Mouse (Mus musculus): ENCODE data around the gene Otx2.

Otx2 gene

DNA sequence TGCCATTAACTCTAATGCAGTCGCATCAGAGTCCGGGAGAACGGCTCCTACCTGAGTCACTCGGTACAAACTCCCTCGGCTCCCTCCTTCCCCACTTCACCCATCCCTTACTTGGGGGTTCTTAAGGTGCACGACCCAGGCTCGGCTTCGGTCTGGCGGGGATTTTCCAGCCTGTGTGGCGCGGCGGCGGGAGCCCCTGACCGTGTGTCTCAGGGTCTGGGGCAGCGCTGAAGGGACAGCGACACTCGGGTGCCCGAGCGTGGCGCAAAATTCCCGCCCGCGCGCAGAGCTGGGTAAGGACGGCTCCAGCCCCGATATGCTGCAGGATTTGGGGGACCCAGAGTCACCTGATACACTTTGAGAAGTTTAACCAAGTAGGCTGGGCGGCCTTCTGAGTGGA is at the start of gene Otx2:
Gene Otx2 (minus strand): TSS at position 279 of the 400 bp plus-strand sequence.
- DNase-seq, result peak; percentile 32

DNA sequence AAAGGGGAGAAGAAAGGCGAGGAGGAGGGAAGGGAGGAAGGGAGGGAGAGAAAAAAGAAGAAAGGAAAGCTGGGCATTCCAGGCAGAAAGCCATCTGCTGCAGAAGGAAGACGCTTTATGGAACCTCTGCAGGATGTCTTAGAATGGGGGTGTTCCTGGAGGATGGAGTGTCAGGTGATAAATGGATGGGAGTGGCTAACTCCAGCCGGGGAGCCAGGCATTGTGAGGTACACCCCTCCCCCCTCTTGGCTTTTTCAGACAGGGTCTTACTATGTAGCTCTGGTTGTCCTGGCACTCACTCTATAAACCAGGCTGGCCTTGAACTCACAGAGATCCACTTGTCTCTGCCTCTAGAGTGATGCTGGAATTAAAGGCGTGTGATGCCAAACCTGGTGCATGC is 49.1 kb upstream of the Otx2 start:
- DNase-seq, result no peak

DNA sequence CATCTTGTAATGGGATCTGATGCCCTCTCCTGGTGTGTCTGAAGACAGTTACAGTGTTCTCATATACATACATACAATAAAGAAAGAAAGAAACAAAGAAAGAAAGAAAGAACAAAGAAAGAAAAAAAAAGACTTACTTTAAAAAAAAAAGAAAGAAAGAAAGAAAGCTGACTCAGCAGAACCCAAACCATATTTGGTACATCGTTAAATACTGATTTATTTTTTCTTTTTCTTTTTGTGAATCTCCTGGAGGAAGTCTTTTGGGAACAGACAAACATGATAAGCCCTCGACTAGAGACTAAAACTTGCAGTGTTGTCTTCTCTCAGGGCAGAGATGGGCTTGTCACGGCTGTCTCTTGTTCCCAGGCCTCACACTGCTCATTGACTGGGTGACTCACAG is 45.7 kb upstream of the Otx2 start:
- DNase-seq, result no peak

DNA sequence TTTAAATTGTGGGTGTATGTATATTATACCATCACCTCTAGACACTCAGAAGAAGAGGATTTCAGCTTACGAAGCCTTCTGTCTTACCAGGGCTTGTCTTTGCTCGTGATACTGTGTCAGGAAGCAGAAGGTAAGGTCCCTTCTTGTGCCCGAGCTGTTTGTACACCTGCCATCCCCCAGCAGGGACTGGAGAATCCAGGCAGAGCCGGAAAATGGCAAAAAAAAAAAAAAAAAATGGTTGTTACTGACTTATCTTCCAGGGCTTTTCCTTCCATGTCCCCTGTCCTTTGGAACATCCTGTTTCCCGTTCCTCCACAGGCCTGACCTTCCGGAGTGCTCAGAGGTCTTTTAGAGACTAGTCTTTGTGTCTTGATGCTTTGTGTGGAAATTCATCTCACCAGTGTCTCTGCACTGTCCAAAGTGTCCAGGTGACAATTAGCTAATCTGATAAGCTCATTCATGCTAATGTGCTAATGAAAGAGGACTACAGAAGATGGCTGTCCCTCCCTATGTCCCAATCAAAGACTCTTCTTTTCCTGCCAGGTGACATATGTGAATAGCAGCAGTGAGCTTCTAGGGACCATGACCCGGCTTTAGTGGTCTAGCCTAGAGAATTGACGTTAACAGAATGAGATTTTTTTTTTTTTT is 44.1 kb upstream of the Otx2 start:
- DNase-seq, result no peak

DNA sequence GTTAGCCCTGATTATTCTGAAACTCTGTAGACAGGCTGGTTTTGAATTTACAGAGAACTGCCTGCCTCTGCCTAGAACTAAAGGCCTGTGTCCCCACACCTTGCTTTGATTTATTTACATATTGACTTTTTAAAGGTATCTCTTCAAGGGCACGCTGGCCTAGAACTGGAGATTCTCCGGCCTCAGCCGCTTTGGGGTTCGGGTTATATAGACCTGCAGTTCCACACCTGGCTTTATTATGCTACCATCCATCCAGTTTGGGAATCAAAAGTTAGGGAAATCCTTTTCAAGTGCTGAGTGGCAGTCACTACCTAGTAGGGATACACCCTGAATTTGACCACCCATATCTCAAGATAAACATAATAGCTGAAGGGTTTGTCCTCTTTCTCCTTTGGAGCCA is 42.8 kb upstream of the Otx2 start:
- no peak for DNase-seq

DNA sequence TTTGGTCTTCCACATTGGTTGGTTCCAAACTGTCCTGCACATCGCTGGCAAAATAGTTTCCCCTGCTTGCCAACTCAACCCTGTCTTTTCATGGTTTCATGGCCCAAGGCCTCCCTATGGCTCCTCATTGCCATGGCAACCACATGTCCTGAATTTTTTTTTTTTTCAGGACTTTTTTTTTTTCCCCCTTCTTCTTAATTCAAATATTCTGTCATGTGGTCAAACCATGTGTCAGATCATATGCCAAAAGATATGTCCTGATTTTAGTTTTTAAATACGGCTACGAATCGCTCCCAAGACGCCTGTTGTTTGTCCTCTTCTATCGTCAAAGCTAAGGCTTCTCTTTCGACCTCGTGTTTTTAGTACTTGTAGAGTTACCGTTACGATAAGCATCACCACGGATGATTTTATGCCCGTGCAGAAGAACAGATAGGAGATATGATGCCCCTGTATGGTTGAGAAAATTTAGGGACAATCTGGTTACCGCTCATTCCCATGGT is 37.3 kb upstream of the Otx2 start:
- peak; percentile 49 for DNase-seq

DNA sequence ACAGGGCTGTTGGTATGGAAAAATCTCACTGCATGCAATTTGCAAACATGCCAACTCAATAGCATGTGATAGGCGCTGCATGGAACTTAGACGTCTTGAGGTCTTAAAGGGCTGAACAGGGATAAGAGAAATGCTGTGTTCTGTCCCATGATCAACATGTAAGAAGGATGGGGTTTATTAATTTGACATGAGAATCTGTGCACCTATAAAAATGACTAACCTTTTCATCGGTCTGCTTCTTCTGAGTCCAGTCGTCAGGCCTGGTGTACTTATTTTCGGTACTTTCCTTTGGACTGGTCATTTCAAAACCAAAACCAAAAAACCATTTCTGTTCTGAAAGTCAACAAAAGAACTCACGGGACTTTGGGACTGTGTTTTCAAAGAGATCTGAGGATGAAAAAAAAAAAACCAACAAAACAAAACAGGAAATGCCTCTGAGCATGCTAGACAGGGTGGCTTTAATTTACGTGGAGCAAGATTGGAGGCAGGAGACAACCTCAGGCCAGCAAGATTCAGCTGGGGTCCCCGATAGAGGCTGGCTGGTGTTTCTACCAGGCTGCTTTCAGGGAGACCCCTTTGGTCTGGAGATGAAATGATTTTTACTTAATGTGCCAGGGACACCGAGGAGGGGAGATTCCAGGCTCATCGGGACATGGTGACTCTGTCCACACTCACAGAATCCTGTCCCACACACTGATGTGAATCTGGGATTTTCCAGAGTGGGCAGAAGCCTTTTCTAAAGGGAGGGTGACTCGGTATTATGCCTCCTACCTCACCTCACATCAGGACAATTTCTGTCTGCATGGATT is 36.6 kb upstream of the Otx2 start:
- DNase-seq, result peak; percentile 14

DNA sequence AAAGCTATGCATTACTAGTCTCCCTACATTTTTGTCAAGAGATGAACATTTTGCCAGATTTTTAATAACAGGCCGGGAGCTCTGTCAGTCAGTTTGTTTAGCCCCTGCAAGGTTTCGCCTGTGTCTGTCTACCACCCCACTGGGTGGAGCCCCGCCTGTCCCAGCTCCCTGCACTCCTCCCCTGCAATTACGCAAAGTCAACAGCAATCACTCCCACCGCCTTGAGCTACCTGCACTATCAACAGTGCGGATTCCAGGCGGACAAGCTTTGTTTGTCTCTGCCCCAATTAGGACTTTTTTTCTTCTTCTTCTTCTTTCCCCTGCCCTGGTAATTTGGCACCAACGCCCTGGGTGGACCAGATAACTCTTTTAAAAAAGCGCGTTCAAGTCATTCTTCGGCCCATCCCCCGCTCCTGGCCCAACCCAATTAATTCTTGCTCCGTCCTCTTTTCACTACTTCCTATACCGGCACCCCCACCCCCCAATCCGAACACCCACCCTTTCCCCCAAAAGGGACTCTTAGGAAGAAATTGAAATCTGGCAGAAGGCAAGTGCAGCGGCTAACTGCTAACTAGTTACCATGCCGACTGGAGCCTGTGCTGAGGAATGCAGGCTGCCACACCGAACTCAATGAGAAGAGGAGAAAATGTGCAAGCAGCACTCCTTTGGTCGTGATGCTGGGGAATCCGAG is 35.9 kb upstream of the Otx2 start:
- DNase-seq, result peak; percentile 80

DNA sequence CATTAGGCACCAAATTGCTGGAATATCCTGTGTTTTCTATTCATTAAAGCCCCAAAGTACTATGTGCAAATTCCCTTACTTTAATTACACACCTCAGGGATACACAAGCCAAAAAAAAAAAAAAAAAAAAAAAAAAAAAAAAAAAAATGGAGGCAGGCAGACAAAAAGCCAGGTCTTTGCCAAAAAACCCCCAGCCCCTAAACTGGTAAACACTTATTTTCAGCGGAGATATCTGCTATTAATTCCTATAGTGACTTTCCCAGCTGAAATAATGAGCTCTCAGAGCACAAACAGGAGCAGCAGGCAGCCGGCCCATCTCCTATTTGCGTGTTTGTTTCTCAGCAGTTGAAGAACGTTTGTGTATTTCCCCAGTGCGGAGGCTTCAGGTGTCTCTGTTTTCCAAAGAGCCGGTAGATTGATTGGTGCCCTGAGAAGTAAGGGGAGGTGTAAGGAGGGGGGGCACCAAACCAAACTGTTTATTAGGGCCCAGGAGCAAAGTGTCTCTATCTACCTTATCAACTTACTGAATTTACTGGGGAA is 34.3 kb upstream of the Otx2 start:
- DNase-seq, result peak; percentile 11

DNA sequence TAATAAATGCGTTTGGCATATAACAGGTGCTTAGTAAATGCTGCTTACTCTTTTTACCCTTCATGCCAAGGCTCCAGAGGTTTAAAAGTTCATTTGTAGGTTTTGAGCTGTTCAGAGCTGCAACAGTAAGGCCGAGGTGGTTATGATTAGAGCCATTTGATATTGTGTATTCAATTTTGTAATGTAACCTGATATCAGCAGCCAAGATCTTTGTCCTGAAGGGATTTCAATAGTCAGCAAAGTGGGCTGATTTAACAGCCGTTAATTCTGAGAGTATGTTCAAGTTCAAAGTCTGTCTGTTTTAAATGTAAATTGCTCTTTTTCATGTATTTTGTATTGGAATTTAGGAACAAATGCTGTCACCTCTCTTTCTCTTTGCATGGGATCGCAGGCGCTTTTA is 33.8 kb upstream of the Otx2 start:
- DNase-seq, result no peak

DNA sequence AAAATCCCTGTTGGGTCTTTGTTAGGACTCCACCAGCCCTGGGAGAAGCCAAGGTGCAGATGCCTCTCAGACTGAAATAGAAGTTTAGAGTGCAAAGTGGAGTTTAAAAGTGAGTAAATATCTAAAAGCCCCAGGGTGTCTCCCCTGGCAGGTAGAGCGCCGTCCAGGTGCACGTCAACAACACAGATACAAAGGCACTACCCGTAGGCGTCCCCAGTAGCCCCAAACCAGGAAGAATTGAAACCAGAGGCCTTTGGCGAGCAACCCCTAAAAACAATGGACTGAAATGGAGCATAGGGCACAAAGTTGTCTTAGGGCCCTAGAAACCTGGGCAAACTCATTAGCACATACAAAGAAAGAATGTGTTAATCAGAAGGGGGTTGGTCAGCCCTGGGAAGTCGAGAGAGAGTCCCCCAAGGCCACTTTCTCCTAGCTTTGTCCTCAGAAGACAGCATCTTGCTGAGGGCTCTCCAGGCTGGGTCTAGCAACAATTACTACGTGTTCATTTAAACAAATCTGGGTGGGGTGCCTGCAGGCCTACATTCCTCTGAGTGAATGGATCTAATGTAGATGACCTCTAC is 27.3 kb upstream of the Otx2 start:
- DNase-seq, result no peak

DNA sequence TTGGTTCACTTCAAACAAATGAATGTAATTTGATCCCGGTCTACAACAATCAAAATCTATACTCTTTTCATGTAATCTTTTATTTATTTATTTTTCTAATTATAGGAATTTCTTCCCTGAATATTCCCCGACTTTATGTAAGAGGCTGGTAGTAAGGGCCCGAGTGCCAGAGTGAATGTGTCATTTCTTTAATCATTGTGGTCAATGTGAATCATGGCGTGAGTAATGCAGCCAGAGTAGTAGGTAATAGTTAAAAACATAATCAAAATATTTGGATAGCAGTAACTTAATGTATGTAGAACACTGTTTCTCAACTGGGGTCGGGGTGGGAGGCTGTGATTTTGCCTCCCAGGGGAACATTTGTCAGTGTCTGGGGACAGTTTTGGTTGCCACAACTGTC is 6.0 kb upstream of the Otx2 start:
- DNase-seq, result no peak

DNA sequence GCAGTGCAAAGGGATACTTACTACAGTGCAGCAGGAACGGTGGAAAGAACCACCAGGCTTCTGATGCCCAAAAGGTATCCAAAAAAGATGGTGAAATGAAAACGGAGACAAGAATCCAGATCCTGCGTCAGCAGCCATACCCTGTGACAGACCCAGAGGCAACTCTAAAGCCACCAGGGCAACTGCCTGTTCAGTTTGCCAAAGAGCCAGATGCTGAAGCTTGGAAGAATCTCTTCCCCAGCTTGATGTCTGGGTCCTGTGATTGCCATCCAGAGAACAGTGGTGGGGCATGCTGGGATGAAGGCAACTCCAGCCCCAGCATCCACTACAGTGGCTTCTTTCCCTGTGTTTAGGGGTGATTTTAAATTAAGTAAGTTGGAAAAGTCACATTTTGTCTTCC is 5.1 kb upstream of the Otx2 start:
- no peak for DNase-seq

DNA sequence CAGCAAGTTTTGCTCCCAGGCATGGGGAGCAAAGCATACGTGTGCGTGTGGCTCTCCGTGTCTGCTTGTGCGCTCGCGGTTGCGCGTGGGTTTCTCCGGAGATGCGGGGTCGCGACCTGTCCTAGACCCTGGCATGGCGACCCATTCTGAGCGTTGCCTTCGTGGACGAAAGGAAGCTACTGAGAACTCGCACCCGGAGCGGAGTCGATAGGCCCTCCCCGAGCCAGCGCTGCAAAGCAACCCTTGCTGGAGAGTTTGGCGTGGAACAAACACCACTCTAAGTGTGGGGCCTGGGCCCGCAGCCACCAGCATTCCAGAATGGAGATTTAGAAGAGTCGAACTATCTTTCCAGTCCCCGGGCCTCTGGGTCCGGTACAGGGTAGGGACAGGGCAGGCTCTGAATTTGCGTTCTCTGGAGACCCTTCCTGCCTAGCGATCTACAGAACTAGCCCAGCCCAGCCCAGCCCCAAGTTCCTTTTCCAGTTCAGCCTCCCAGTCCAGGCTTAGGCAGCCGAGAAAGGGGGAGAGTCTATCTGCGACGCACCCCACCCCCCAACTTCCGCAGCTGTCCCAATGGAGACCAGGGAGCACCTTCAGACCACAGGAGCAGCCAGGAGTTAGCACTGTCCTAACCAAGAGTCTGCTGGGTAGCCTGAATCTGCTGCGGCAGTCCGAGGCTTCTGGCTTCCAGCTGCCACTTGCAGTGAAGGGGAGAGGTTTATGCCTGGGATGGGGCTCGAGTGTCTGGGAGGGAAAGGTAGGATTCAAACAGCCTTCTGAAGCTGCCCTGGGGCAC is 615 bp upstream of the Otx2 start:
- DNase-seq, result peak; percentile 39

DNA sequence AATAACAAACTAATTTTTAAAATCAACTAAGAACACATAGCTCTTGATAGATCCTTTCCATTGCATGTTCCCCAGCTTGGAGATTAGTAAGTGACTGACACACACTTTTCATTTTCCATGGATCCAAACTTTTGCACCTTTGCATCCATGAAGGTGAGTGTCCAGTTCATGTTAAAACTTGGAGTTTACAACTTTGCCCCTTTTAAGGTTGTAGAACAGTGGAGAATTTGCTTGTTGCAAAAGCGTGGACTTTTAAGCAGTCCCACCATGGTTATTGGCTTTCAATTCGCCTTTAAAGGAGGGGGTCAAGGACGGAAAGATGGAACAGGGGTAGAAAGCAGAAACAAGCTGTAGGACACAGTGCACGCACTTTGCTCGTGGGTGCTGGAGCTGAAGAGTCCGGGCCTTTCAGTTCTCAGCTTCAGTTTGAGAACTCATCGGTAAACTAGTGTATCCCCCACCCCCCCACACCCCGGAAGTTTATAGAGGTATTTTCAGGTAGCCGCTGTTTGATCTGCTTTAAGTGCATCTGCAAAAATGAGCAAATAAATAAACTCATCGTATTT is 925 bp downstream of the Otx2 start:
- DNase-seq, result no peak

DNA sequence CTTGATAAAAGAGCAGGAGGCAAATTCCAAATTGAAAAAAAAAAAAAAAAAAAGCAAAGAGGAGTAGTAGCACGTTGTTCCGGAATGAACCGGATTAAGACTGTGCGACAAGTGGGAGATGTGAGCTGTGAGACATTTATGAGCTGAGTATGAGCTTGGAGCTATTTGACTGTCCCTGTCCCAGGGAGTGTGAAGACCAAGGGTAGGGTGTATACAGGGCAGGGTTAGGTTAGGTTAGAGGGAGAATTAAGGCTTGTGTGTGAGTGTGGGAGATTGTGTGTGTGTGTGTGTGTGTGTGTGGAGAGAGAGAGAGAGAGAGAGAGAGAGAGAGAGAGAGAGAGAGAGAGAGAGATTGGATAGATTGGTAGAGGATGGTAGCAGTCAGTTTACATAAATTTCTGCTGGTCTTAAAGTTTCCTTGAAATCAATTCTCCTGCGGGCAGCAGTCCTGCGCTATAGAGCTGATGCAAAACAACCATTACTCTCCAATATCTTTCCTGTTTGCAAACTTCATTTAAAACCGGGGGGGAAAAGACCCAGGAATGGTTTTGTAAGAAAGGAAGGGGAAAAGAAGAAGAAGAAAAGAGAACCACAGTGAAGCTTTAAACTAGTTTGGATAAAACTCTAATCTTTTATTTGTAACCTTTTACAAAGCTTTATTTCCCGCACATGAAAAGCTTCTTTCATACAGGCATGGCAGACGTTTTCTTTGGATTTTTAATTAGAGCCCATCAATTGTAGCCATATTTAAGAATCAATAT is 2.0 kb downstream of the Otx2 start:
- DNase-seq, result no peak

DNA sequence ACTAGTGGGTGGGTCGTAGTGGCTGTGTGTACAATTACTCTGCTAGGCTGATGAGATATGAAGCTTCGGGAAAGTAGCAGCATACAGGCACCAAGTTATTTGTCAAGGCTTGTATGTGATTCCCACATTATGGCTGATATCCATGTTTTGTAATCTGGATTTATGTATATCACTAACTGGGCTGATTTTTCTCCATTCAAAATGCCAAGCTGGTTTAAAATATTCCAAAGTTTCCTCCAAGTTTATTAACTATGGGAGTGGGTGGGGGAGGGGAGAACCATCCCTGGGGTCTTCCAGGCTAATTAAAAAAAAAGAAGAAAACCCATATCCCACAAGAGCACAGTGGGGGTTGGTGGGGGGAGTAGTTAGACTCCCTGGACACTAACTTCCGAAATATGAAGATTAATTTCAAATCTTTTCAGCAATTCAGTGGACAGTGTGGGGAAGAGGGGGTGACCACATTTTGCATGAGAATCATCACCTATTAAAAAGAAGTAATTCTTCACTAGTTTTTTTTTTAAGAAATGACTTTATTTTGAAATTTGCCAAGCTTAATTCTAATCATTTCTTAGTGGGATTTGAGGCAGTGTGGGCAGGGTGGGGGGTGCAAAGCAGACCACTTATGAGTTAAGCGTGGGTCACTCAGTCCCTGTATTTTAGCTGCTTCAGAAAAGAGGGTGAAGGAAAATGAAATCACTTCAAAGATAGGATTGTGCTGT is 2.7 kb downstream of the Otx2 start:
- no peak for DNase-seq

DNA sequence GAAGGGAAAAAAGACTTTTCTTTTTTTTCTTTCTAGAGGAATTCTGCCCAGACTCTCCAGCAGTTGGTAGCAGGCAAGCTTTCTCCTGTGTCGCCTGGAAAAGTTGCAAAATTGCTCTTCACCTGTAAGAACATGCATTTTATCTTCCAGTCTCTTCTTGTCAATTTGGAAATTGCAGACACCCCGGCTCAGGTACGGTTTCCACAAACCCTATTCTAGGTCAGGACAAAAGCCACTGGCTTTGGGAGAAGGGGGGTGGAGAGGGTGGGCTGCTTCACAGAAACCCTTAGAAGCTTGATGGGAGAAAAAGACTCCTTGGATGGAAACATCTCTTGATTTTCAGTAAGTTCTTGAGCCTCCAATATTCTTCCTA is 3.4 kb downstream of the Otx2 start:
- DNase-seq, result peak; percentile 44

DNA sequence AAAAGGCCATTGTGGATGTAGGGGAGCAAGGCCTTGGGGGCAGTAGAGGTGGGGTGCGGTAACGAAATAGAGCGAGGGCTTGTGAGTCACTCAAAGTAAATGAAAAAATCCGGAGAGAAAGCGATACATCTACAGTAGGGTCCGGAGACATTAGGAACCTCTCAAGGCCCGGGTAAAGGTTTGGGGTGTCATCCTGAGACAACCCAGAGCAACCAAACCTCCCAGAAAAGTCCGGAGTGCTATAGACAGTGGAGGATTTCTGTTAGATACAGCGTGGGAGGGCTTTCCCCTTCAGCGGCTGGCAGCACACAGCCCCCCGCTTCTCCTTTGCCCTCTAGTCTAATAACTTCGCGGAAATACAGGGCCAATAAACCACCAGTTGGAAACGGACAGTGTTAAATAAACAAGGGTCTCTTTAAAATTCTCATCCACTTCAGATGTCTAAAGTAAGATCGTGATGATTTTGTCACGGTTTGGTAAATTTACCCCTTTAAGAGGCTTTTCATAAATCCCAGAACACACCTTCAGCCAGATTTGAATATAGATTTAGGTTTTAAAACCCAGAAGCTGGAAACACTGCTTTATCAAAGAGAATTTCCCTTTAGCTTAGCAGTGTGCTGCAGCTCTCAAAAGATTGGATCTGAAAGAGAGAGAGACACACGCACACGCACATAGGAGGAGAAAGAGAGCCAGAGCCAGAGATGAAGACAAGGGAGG is 3.9 kb downstream of the Otx2 start:
- peak; percentile 39 for DNase-seq

DNA sequence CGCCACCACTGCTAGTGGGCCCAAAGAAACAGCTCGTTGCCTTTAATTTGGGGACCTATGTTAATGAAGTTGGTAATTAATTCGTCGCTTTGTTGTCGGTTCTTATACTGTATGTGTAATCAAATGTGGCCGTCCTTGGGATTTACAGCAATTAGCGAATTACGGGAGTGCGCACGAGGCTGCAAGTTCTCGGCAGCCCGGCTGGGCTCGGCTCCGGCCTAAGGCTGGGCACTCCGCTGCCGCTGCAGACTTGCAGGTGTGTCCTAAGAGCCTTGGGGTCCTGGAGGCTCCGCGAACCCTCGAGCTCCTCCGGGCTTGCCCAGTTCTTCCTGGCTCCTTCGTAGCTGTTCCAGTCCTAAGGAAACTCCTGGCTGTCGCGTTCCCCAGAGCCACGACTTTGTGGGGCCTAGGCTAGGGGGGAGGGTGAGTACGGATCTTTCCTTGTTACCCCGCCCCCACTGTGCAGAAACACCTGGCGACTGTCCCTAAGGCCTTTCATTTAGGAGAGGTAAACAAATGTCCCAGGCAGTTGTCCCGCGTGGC is 4.8 kb downstream of the Otx2 start:
- peak; percentile 74 for DNase-seq

Measured in embryo, embryonic 11 days (tissue).